Mouse (Mus musculus) lung, embryonic 15.5 days (tissue): ENCODE results near the gene E130208F15Rik. TPM values are rescaled to one million over a fixed set of nuclear protein-coding genes. Genes with fewer than 3 reads are reported as not detected.

ENCODE experiments used
- ATAC-seq: fragments of 200-750 bp; cut with Nextera tagmentation; 2 replicates; pipeline ENCODE4 v1.8.0; 2017; ENCODE audit warnings: moderate number of reproducible peaks, borderline replicate concordance; ENCODE audit not compliant: low FRiP score, low TSS enrichment; ENCODE audit errors: extremely low read depth
- H3K27ac ChIP-seq: fragments of 300-500 bp; sonication (generic); 2 replicates; pipeline ENCODE4 v1.5.1; 2015; ENCODE audit warnings: moderate library complexity, mild to moderate bottlenecking, inconsistent platforms
- H3K27me3 ChIP-seq: fragments of 300-500 bp; sonication (generic); 2 replicates; pipeline ENCODE4 v1.6.1; 2015; ENCODE audit warnings: inconsistent platforms
- H3K36me3 ChIP-seq: fragments of 300-500 bp; sonication (generic); 2 replicates; pipeline ENCODE4 v1.6.1; 2015; ENCODE audit warnings: inconsistent platforms
- H3K4me1 ChIP-seq: fragments of 300-500 bp; sonication (generic); 2 replicates; pipeline ENCODE4 v1.6.1; 2015; ENCODE audit warnings: inconsistent platforms
- H3K4me2 ChIP-seq: fragments of 300-500 bp; sonication (generic); 2 replicates; pipeline ENCODE4 v1.6.1; 2015; ENCODE audit warnings: inconsistent platforms, mild to moderate bottlenecking, moderate library complexity
- H3K4me3 ChIP-seq: fragments of 300-500 bp; sonication (generic); 2 replicates; pipeline ENCODE4 v1.5.1; 2015; ENCODE audit warnings: mild to moderate bottlenecking, inconsistent platforms
- H3K9ac ChIP-seq: fragments of 300-500 bp; sonication (generic); 2 replicates; pipeline ENCODE4 v1.6.1; 2015; ENCODE audit warnings: inconsistent platforms
- H3K9me3 ChIP-seq: fragments of 300-500 bp; sonication (generic); 2 replicates; pipeline ENCODE4 v1.6.1; 2016; ENCODE audit warnings: inconsistent platforms
- WGBS: fragments of 180-500 bp; shearing (Covaris S2); methylation state at CpG from one replicate; pipeline ENCODE4 v1.1.7; 2015; 5-methylcytosine and 5-hydroxymethylcytosine counted together
- polyA plus RNA-seq: library from polyadenylated mRNA; unstranded; fragments of >200 nt; fragmentation: Nextera tagmentation; extraction: Ambion mirVana; gene quantifications from 2 replicates; pipeline ENCODE4 v1.2.1, GENCODE M21; 2015

The E130208F15Rik gene
- polyA plus RNA-seq, 1 experiment from 2014 or later = not detected

GRCm38 (mm10) chr7:30309395-30310129, 12.0 kb upstream of the E130208F15Rik start:
- WGBS = 52% methylated on average over 15 of the region's 15 CpGs
- H3K27me3 ChIP-seq = no peaks in the 10 kb centered on the region
- no peaks in the 10 kb centered on the region for H3K36me3 ChIP-seq
- H3K9ac ChIP-seq = peak overlapping the region; percentile 48
- H3K4me1 ChIP-seq = peaks cover 17% of the 10 kb centered on the region
- no peak for ATAC-seq
- H3K4me2 ChIP-seq = peak overlapping the region; percentile 83
- peak overlapping the region; percentile 59 for H3K4me3 ChIP-seq
- no peak overlapping the region for H3K27ac ChIP-seq
- no peaks in the 10 kb centered on the region for H3K9me3 ChIP-seq

GRCm38 (mm10) chr7:30310136-30310535, 11.4 kb upstream of the E130208F15Rik start:
- ATAC-seq = no peak
- no peaks in the 10 kb centered on the region for H3K36me3 ChIP-seq
- peaks cover 18% of the 10 kb centered on the region for H3K4me1 ChIP-seq
- WGBS = 82% methylated on average over 12 of the region's 12 CpGs
- H3K27ac ChIP-seq = no peak overlapping the region
- H3K27me3 ChIP-seq = no peaks in the 10 kb centered on the region
- H3K4me2 ChIP-seq = peak overlapping the region; percentile 83; the same call in 1 of the 2 replicates
- no peak overlapping the region for H3K4me3 ChIP-seq
- H3K9ac ChIP-seq = no peak overlapping the region
- no peaks in the 10 kb centered on the region for H3K9me3 ChIP-seq

GRCm38 (mm10) chr7:30313666-30314320, 7.7 kb upstream of the E130208F15Rik start:
- H3K4me1 ChIP-seq = peaks cover 13% of the 10 kb centered on the region
- H3K4me3 ChIP-seq = no peak overlapping the region
- H3K9ac ChIP-seq = no peak overlapping the region
- no peaks in the 10 kb centered on the region for H3K36me3 ChIP-seq
- ATAC-seq = no peak
- 38% methylated on average over 27 of the region's 27 CpGs for WGBS
- no peaks in the 10 kb centered on the region for H3K27me3 ChIP-seq
- H3K4me2 ChIP-seq = no peak overlapping the region
- no peak overlapping the region for H3K27ac ChIP-seq
- no peaks in the 10 kb centered on the region for H3K9me3 ChIP-seq

- H3K9ac ChIP-seq = peak within 1 kb of the TSS; percentile 33
- H3K27me3 ChIP-seq = no peaks in the 10 kb centered on the region
- 0% methylated on average over 9 of the region's 9 CpGs for WGBS
- peak within 1 kb of the TSS; percentile 38 for H3K4me3 ChIP-seq
- no peaks in the 10 kb centered on the region for H3K36me3 ChIP-seq
- H3K27ac ChIP-seq = peak within 1 kb of the TSS; percentile 21; the same call in 1 of the 2 replicates
- peaks cover 6% of the 10 kb centered on the region; the same call in 1 of the 2 replicates for H3K4me1 ChIP-seq
- ATAC-seq = peak; percentile 44; the same call in 1 of the 2 replicates
- peak within 1 kb of the TSS; percentile 54 for H3K4me2 ChIP-seq
- no peaks in the 10 kb centered on the region for H3K9me3 ChIP-seq
Observed at GRCm38 (mm10) chr7:30314721-30315155, 6.8 kb upstream of the E130208F15Rik start, which contains the start of gene Syne4. Gene Syne4, plus strand, starts transcription at chr7:30314807.

- Histone ChIP-seq H3K36me3 (no peaks in the 10 kb centered on the region), H3K9ac (peak overlapping the region; percentile 33), H3K27me3 (no peaks in the 10 kb centered on the region), H3K27ac (no peak overlapping the region), H3K4me2 (peak overlapping the region; percentile 54), H3K4me3 (peak overlapping the region; percentile 38), H3K9me3 (no peaks in the 10 kb centered on the region), H3K4me1 (peaks cover 5% of the 10 kb centered on the region; the same call in 1 of the 2 replicates)
- ATAC-seq = no peak
- WGBS = 57% methylated on average over 13 of the region's 13 CpGs
Observed at GRCm38 (mm10) chr7:30315559-30316529, 5.7 kb upstream of the E130208F15Rik start.

GRCm38 (mm10) chr7:30318142-30318541, 3.4 kb upstream of the E130208F15Rik start:
- H3K4me2 ChIP-seq = no peak overlapping the region
- H3K27ac ChIP-seq = no peak overlapping the region
- H3K36me3 ChIP-seq = no peaks in the 10 kb centered on the region
- no peak overlapping the region for H3K4me3 ChIP-seq
- WGBS = 92% methylated on average over 3 of the region's 3 CpGs
- peaks cover 18% of the 10 kb centered on the region for H3K4me1 ChIP-seq
- no peaks in the 10 kb centered on the region for H3K27me3 ChIP-seq
- no peak overlapping the region for H3K9ac ChIP-seq
- no peaks in the 10 kb centered on the region for H3K9me3 ChIP-seq
- no peak for ATAC-seq

- ATAC-seq = no peak
- H3K27me3 ChIP-seq = no peaks in the 10 kb centered on the region
- H3K4me2 ChIP-seq = peak overlapping the region; percentile 78
- peak overlapping the region; percentile 85; the same call in 1 of the 2 replicates for H3K4me3 ChIP-seq
- H3K4me1 ChIP-seq = peaks cover 14% of the 10 kb centered on the region
- peak overlapping the region; percentile 85 for H3K9ac ChIP-seq
- no peaks in the 10 kb centered on the region for H3K36me3 ChIP-seq
- WGBS = 72% methylated on average over 2 of the region's 2 CpGs
- no peaks in the 10 kb centered on the region for H3K9me3 ChIP-seq
- H3K27ac ChIP-seq = no peak overlapping the region
Observed at GRCm38 (mm10) chr7:30320946-30321345, 594 bp upstream of the E130208F15Rik start.

- ATAC-seq = peak; percentile 98
- Histone ChIP-seq H3K27me3 (no peaks in the 10 kb centered on the region), H3K9me3 (no peaks in the 10 kb centered on the region), H3K4me1 (peaks cover 18% of the 10 kb centered on the region), H3K9ac (peak overlapping the region; percentile 85), H3K27ac (peak overlapping the region; percentile 90), H3K36me3 (no peaks in the 10 kb centered on the region), H3K4me2 (peak overlapping the region; percentile 78), H3K4me3 (peak overlapping the region; percentile 85)
- under 1% methylated on average over 20 of the region's 20 CpGs for WGBS
Observed at GRCm38 (mm10) chr7:30322285-30322667, 736 bp downstream of the E130208F15Rik start.

- Histone ChIP-seq H3K27me3 (no peaks in the 10 kb centered on the region), H3K9me3 (no peaks in the 10 kb centered on the region), H3K4me2 (peak overlapping the region; percentile 78), H3K9ac (peak overlapping the region; percentile 48), H3K4me1 (peaks cover 24% of the 10 kb centered on the region), H3K27ac (peak overlapping the region; percentile 89), H3K36me3 (no peaks in the 10 kb centered on the region), H3K4me3 (peak overlapping the region; percentile 85)
- no peak for ATAC-seq
- 28% methylated on average over 6 of the region's 6 CpGs for WGBS
Observed at GRCm38 (mm10) chr7:30322865-30323264, 1.3 kb downstream of the E130208F15Rik start.

GRCm38 (mm10) chr7:30323795-30324194, 2.3 kb downstream of the E130208F15Rik start, which contains the start of gene Sdhaf1:
Gene Sdhaf1, minus strand, starts transcription at chr7:30323895.
- 72% methylated on average over 3 of the region's 3 CpGs for WGBS
- Histone ChIP-seq H3K4me3 (peak within 1 kb of the TSS; percentile 85), H3K4me1 (peaks cover 28% of the 10 kb centered on the region), H3K27ac (peak within 1 kb of the TSS; percentile 89), H3K9me3 (no peaks in the 10 kb centered on the region), H3K36me3 (no peaks in the 10 kb centered on the region), H3K27me3 (no peaks in the 10 kb centered on the region), H3K9ac (peak within 1 kb of the TSS; percentile 48), H3K4me2 (peak within 1 kb of the TSS; percentile 78)
- no peak for ATAC-seq

- Histone ChIP-seq H3K9ac (no peak overlapping the region), H3K36me3 (no peaks in the 10 kb centered on the region), H3K27ac (no peak overlapping the region), H3K9me3 (no peaks in the 10 kb centered on the region), H3K4me1 (peaks cover 28% of the 10 kb centered on the region), H3K27me3 (no peaks in the 10 kb centered on the region), H3K4me3 (no peak overlapping the region), H3K4me2 (no peak overlapping the region)
- WGBS = 75% methylated on average over 5 of the region's 5 CpGs
- ATAC-seq = no peak
Observed at GRCm38 (mm10) chr7:30324300-30324944, 2.9 kb downstream of the E130208F15Rik start.
